Mouse (Mus musculus): ENCODE data around the gene Hic2. TPM values are rescaled to one million over a fixed set of nuclear protein-coding genes. Genes with fewer than 3 reads are reported as not detected.
"Not testable (repeated sequence)": the region's sequence is repeated elsewhere in the genome, so short reads cannot be mapped to it uniquely, and the experiment has no call there.

Gene Hic2
- 1.8 and 1.9 TPM in 2 replicates for total RNA-seq (2015)
- total RNA-seq (2017) = 2.1 and 2.3 TPM in 2 replicates

DNA sequence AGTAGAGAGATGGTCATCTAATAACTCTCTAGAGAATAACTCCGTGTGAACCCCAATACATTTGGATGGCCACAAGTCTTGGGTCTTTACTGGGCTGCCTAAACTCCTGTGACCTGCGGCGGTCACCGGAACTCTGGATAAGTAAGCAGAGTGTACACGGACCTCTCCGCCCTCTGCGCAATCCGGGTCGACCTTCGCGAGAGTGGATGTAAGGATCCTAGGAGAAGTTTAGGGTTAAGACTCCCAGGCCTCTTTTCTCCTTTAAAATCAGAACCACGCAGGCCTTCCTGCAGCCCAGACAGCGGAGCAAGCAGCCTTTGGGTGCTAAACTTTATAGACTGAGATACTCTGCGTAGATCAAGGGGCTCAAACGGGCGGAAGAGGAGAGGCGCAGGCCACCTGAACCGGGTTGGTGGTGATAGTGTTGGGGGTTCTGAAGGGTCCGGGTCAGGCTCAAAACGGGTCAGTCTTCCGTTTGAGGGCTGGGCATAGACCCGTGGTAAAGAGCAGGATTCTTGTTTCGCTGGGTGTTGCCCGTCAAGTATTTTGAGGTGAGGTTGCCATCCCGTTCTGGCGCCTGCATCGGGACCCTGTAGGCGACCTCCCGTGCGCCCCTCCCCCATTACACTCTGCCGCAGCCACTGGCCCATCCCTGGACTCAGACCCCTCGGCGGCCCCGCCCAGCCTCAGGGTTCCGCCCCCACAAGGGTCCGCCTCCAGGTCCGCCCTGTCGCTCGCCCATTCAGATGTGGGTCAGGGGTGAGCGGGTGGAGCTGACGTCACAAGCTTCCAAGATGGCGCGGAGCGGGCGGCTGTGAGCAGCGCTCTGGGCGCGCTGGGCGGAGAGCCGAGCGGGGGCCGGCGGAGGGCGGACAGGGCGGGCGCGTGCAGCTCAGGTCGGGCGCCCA, at the start of gene Hic2:
Gene Hic2, plus strand, starts transcription at position 779 of the 908 bp plus-strand sequence.
- peak; percentile 86 for ATAC-seq (replicated peaks; ENCODE audit: poor library complexity)

DNA sequence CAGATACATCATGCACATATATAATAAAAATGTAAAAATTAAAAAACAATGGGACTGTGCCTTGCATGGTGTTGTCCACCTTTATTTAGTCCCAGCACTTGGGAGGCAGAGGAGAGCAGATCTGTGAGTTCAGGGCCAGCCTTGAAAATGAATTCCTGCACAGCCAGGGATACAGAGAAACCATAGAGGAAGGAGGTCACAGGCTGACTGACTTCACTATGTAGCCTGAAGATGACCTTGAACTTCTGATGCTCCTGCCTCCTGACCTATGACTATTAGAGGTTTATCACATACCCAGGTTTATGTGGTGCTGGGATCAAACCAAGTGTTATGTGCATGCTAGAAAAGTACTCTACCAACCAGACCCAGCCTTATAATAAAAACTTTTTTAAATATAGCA, 47.9 kb upstream of the Hic2 start:
- ATAC-seq (replicated peaks; ENCODE audit: poor library complexity) = no peak

DNA sequence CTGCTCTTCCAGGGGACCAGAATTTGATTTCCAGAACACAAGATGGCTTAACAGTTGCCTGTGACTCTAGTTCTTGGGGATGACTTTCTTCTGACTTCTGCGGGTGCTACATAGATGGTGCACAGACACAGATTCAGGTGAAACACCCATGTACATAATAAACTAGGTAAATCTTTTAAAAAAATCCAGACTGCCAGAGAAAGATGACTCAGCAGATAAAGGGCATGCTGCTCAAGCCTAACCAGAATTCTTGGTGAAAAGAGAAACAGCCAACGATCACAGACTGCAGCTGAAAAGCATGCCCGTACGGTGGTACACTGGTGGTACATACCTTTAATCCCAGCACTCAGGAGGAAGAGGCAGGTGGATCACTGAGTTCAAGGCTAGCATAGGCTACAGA, 39.5 kb upstream of the Hic2 start:
- no peak for ATAC-seq (replicated peaks; ENCODE audit: poor library complexity)

DNA sequence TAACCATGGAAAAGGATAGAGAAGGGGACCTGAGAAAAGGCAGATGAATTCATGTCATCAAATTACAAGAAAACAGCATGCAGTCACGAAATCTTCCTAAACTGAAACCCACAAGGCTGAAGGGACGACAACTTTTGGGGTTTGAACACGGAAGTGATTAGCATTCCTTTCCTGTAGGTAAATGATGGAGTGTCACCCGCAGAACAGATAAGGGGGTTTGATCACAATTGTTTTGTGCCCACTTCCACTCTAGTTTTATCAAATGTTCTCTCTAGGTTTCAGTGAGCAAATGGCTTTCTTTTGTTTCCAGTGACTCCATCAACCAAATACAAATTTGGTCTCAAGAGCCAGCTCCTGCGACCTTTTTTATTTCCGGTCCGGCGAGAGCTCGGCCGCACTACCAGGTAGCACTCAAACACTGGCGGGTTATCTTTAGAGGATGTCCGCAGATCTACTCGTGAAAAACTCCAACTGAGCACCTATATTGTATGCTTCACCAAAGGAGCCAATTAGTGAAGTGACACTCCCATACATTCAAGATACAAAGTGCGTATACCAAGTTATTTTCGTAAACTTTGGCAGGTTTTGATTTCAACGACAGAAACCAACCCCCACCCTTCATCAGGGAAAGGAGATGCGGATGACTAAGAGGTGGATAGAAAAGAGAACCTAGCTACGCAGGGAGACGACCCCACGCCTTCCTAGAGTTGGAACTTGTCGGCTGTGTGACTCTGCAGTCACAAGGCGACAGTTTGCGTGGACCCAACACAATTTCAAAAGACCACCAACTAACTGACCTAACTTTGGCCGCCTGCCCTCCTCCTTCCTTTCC, 33.0 kb upstream of the Hic2 start:
- ATAC-seq (replicated peaks; ENCODE audit: poor library complexity) = 0 out of 2 replicates have a peak, but pooled peaks have one; percentile 9

DNA sequence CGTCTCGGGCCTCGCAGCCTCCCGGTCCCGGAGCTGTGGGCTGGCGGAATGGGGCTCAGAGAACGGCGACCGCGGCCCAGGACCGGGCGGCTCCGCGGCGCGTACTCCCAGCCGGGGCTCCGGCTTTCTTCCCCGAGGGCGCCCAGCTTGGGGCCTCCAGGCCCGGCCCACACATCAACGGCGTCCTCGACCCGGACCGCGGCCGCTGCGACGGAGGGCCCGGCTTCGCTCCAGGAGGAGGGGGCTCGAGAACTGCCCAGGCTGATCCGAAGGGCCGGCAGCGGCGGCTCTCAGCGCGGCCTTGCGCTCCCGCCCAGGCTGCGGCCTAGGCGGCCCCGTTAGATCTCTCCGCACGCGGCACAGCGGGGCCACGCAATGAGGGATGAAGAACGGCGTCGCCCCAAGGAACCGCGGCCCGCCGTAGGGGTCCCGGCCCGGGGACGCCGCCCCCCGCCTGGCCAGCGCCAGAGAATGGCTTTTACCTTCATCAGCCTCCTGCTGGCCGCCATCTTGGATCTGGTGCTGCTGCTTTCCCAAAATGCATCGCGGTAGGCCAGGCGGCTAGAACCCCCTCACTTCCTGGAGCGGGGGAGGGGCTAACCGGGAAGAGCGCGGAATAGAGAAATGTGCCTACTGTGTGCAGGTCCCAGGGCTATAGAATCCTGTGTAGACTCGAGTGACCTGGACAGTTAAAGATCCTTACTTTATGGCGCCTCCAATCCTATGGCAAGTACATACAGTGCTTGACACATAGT, 32.2 kb upstream of the Hic2 start:
- ATAC-seq (replicated peaks; ENCODE audit: poor library complexity) = peak; percentile 85

DNA sequence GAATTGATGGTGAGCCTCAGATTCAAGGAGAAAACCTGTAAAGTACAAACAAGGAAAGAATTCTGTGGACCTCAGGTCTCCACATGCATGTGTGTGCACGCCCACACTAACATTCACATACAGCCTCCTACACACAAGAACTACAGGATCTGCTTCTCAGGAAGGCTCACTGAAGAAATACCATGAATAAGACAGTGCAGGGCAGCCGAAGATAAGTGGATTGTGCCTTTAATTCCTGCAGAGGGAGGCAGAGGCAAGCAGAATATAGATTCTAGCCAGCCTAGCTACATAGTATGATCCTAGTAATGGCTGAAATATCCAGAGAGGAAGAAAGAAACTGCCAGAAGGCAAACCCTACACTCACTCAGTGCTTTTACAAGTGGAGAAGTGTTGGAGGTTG, 31.4 kb upstream of the Hic2 start:
- peak; percentile 69 for ATAC-seq (replicated peaks; ENCODE audit: poor library complexity)

DNA sequence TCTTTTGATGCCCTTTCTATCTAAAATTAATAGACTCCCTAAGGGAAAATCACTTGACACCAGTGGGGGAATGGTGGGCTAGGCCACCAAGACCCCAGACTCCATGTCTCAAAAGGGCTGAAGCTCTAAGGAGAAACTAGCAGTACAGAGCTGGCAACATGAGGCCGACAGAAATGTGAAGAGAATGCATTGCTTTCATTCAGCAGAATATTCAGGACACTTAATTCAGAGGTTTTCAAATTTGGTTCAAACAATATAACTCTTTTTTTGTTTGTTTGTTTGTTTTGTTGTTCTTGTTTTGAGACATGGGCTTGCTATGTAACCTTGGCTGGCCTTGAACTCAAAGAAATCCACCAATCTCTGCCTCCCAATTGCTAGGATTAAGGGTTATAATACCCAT, 30.8 kb upstream of the Hic2 start, which contains the start of gene Ube2l3:
Gene Ube2l3, minus strand, starts transcription at position 101 of the 400 bp plus-strand sequence.
- ATAC-seq (replicated peaks; ENCODE audit: poor library complexity) = no peak

DNA sequence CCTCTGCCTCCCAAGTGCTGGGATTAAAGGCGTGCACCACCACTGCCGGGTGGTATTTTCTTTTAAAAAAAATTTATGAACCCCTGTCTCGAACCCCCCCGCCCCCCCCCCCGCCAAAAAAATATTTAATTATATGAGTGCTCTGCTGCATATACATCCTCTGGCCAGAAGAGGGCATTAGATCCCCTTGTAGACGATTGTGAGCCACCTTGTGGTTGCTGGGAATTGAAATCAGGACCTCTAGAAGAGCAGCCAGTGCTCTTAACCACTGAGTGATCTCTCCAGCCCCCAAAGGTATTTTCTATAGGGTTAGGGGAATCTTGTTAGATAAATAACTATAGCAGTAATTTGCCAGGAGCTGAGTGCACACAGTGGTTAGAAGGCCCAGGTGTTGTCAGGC, 28.4 kb upstream of the Hic2 start:
- ATAC-seq (replicated peaks; ENCODE audit: poor library complexity) = no peak

DNA sequence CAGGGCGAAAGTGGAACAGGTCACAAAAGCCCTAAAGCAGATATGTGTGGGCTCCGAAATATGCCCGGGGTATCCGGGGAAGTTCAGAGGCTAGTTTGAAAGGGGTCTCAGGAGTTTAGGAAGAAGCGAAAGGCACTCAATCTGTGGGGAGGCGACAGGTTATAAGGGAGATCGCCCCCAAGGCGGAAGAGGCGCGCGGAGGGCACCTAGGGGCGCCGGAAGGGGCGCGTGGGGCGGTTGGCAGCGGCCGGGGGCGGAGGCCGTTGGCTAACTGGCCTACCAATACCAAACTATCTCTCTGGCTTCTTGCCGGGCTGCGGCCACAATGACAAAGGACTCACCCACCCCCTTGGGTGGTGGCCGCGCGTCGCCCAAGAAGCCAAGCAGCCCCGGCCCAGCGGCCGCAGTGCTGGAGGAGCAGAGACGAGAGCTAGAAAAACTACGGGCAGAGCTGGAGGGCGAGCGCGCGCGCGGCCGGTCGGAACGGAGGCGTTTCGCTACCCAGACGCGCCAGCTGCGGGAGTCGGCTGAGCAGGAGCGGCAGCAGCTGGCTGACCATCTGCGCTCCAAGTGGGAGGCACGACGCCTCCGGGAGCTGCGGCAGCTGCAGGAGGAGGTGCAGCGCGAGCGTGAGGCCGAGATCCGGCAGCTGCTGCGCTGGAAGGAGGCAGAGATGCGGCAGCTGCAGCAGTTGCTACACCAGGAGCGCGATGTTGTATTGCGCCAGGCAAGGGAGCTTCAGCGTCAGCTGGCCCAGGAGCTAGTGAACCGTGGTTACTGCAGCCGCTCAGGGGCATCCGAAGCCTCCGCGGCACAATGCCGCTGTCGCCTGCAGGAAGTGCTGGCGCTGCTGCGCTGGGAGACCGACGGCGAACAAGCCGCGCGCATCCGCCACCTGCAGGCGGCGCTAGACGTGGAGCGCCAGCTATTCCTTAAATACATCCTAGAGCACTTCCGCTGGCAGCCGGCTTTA, 24.7 kb upstream of the Hic2 start, which contains the start of gene Rimbp3:
Gene Rimbp3, plus strand, starts transcription at position 215 of the 973 bp plus-strand sequence.
- peak; percentile 70 for ATAC-seq (replicated peaks; ENCODE audit: poor library complexity)

DNA sequence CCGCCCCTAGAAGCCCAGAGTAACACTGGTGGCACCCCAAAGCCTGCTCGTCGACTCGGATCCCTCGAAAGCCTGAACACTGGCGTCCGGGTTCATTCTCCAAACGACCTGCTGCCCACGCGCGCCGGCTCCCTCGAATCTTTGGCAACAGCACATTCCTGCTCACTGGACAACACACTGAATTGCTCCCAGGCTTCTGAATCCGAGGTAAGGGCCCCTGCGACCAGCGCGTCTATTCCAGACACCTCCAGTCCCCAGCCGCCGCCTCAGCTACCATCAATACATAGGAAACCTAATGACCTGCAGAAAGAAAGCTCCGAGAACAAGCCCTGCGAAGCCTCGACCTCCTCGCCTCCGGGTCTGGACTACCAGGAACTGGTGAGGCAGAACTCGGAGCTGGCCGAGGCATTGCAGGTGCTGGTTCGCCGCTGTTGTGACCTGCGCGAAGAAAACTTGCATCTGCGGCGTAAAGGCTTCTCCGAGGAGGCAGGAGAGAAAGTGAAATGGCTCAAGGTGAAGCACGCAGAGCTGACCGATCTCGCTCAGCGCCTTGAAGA, 23.9 kb upstream of the Hic2 start:
- peak; percentile 9 for ATAC-seq (replicated peaks; ENCODE audit: poor library complexity)

DNA sequence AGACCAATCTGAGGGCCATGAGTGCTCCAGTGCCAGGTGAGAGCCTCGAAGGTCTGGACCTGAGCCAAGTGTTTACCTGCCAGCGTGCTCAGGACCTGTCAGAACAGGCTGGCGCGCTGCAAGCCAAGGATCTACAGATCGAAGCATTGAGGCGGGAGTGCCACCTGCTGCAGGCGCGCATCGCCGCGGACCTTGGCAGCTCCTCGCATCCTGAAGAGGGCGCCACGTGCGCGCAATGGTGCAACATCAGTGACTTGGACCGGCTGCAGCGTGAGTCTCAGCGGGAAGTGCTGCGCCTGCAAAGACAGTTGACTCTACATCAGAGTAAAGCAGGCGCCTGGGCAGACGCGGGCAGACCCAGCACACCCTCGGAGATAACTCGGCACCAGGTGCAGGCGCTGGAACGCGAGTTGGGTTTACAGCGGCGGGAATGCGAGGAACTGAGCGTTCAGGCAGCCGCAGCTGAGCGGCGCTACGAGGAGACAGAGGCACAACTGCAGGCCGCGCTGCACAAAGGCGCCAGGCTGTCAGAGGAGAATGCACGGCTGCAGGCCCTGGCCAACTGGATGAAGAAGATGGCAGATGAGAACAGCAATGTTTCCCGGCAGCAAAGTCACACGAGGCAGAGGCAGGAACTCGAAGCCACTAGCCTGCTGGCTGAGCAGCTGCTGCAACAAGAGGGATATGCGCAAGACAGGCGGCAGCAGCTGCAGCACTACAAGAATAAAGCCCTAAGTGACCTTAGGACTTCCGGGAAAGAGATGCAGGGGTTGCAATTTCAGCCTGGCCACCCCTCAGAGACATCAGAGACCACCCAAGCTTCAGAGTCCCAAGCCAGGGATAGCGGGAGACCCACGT, 23.2 kb upstream of the Hic2 start:
- peak; percentile 89 for ATAC-seq (replicated peaks; ENCODE audit: poor library complexity)

DNA sequence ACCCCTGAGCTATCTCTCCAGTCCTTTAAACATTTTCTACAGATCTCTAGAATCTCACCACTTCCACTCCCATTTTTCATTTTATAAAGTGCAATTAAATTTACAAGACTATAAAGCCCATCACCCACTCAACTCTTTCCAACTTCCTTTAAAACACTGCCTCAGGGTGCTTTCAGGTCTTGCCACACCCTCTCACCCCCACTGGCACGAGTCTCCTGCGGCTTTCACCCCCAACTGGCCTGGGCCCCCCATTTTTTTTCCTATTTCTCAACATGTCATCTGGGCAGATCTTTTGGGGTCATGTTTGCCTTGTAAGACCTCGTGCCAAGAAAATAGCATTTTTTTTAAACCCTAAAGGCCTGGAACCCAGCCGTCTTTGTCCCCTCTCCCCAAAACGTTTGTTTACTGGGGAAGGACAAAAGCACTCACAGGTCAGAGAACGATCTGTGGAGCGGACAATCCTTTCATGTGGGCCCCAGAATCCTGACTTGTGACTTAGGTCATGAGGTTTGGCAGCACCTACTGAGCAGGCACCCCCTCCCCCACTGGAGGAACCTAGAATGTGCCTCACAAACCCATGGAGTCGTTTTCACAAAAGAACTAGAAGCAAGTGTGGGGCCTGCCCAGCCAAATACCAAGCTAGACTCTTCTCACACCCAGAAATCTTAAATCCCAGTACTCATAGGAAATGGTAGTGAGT, 16.3 kb upstream of the Hic2 start:
- peak; percentile 92 for ATAC-seq (replicated peaks; ENCODE audit: poor library complexity)

DNA sequence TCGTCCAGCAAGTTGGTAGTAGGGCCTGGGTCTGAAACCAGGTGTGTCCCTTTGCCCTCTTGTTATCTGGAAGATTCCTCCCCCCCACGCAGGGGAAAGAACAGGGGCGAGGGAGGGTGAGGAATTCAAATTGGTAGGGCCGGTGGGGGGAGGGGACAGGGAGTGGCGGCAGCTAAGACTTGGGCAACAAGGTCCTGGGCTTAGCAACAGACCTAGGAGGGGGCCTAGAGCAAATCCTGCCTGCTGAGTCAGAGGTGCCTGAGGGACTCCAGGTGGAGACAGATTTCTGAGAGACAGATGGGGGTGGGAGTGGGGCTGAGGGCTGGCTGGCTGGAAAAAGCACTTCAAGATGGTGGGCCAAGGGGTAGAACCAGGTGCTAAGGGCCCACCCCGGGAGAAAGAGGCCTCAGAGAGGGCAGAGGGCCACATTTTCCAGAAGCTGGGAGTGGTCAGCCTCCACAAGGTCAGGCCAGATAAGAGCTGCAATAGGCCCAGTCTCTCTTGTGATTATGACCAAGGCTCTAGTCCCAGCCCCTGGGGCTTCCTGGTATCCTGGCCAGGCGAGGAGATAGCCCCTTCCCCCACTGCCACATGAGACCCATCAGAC, 13.1 kb upstream of the Hic2 start:
- ATAC-seq (replicated peaks; ENCODE audit: poor library complexity) = no peak

DNA sequence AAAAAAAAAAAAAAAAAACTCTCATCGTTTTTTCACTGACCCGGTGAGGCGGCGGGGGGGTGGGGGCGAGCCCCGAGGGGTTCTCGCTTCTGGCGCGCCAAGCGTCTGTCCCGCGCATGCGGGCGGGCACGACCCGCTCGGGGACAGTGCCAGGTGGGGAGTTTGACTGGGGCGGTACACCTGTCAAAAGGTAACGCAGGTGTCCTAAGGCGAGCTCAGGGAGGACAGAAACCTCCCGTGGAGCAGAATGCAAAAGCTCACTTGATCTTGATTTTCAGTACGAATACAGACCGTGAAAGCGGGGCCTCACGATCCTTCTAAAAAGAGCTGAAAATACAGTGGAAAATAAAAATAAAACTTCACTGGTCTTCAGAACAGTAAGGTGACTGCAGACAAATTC, 11.2 kb upstream of the Hic2 start:
- ATAC-seq (replicated peaks; ENCODE audit: poor library complexity) = peak; percentile 100

DNA sequence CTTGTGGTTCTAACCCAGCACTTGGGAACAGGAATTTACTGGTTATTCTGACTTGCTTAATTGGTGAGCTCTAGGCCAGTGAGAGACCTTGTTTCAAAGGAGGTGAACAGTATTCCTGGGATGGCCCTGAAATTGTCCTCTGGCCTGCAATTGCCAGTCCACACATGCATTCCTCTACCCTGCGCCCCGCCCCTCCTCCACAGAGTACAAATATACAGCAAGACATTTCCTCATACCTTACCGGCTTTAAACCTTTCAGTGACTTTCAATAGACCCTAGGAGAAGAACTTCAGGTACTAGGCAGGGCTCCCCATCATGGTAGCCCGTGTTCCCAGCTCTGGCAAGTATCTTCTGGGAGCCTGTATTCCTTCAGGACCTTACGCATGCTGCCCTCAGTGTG, 7.8 kb upstream of the Hic2 start:
- no peak for ATAC-seq (replicated peaks; ENCODE audit: poor library complexity)

DNA sequence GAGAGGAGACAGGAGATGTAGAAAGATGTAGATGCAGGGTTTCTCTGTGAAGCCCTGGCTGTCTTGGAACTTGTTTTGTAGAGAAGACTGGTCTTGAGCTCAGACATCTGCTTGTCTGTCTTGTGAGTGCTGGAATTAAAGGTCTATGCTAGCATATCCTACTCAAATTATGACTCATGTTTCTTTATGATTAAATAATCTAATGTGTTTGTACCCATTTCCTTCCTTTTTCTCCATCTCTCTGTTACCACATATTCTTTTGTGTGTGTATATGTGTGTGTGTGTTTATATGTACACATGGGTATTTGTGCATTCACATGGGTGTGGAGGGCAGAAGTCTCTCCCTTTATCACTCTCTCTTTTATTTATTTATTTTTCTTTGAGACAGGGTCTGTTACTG, 6.9 kb upstream of the Hic2 start:
- no peak for ATAC-seq (replicated peaks; ENCODE audit: poor library complexity)

DNA sequence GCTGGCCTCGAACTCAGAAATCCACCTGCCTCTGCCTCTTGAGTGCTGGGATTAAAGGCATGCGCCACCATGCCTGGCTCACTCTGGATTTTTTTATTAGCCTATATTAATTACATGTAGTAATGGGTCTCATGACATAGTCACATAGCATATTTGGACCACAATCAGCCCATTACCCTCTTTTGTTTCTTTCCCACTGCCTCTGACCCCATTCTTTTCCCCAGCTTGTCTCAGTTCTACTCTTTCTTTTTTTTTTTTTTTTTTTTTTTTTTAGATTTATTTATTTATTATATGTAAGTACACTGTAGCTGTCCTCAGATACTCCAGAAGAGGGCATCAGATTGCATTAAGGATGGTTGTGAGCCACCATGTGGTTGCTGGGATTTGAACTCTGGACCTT, 1.8 kb upstream of the Hic2 start:
- ATAC-seq (replicated peaks; ENCODE audit: poor library complexity) = not testable (repeated sequence)
